Mouse (Mus musculus) lung, adult 2 months (tissue): ENCODE measurements around the gene Rpl14. TPM values are rescaled to one million over a fixed set of nuclear protein-coding genes. Genes with fewer than 3 reads are reported as not detected.

Experiments
- DNase-seq: peaks from one replicate; pipeline ENCODE4 v3.0.0; 2022
- H3K4me1 ChIP-seq: fragments of 200-500 bp; 2 replicates; pipeline ENCODE4 v1.6.1; 2011; ENCODE audit warnings: low read length; ENCODE audit not compliant: control insufficient read depth, insufficient read depth
- H3K4me3 ChIP-seq: fragments of 200-500 bp; replicated peaks from 2 replicates; pipeline ENCODE3; 2011; ENCODE audit warnings: low read depth, mild to moderate bottlenecking, control low read depth, low read length; ENCODE audit errors: extremely low read depth
- CTCF ChIP-seq: fragments of 200-500 bp; IDR thresholded peaks from 2 replicates; pipeline ENCODE4 v1.5.1; 2011; ENCODE audit warnings: mild to moderate bottlenecking, low read length, control low read depth; ENCODE audit not compliant: insufficient read depth
- POLR2A ChIP-seq: fragments of 200-500 bp; IDR thresholded peaks from 2 replicates; pipeline ENCODE4 v1.6.1; 2011; ENCODE audit warnings: low read depth, mild to moderate bottlenecking, control low read depth, low read length, borderline replicate concordance; ENCODE audit errors: extremely low read depth
- WGBS: fragments of 180-500 bp; shearing (Covaris S2); methylation state at CpG from one replicate; pipeline ENCODE4 v1.1.7; 2018; 5-methylcytosine and 5-hydroxymethylcytosine counted together
- polyA plus RNA-seq: library from polyadenylated mRNA; depleted of rRNA; stranded (reverse); fragments of >200 nt; gene quantifications from 2 replicates; pipeline ENCODE4 v1.2.3, GENCODE M21; 2012; rRNA removed

Rpl14 gene
- polyA plus RNA-seq, 1 experiment: 319 TPM

DNA sequence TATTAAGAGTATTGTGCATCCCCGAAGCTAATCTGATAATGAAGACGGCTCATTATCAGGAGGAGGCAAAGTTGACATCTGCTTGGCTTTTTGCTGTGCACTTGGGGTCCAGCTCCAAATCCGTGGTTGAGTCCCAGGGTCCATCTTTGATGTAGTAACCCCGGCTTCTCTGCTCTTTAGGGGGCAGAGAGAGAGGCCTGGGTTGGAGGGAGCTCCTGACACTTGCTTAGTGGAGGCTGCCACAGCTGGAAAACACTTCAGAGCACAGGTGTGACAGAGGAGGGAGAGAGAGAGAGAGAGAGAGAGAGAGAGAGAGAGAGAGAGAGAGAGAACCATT is 49.1 kb downstream of the Rpl14 start:
- no peaks in the 10 kb centered on the region for H3K4me1 ChIP-seq
- 51% methylated on average over 4 of the region's 4 CpGs for WGBS
- no peak for DNase-seq
- TF ChIP-seq CTCF (no peak), POLR2A (no peak)
- H3K4me3 ChIP-seq: no peak overlapping the region

Other genes with a start within 250 kb of the Rpl14 start
- 31.4 and 45.8 TPM in 2 replicates for gene Eif1b, start 79.2 kb upstream of the Rpl14 start, polyA plus RNA-seq
- 3.7 and 5.7 TPM in 2 replicates for gene Entpd3, start 31.6 kb upstream of the Rpl14 start, polyA plus RNA-seq